Mouse (Mus musculus): ENCODE results near the gene Pparg. TPM values are rescaled to one million over a fixed set of nuclear protein-coding genes. Genes with fewer than 3 reads are reported as not detected.

Pparg gene
- polyA plus RNA-seq (2012; rRNA removed) = 0.52 TPM in 2 replicates

DNA sequence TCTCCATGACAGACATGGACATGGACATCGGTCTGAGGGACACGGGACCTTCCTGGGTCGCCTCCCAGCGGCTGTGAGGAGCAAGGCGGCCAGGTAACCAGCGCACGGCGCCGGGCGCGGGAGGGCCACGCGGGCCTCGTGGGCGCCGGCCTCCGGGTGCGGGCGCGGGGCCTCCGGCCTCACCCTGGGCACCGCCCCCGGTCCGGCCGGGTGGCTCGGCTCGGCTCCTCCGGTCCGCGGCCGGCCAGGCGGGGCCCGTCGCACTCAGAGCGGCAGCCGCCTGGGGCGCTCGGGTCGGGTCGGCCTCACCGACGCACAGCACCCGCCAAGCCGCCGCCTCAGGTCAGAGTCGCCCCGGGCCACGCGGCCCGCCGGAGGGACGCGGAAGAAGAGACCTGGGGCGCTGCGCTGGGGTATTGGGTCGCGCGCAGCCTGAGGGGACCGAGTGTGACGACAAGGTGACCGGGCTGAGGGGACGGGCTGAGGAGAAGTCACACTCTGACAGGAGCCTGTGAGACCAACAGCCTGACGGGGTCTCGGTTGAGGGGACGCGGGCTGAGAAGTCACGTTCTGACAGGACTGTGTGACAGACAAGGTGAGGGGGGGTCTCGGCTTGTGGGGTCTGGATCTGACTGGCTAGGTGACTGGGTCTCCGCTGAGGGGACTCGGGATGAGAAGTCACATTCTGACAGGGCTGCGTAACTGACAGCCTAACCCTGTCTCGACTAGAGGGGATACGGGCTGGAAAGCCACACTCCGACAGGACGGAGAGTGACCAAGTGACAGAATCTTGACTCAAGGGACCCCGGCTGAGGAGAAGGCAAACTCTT, at the start of gene Pparg:
Gene Pparg, plus strand, starts transcription at position 176 of the 830 bp plus-strand sequence.

Other genes with a start within 250 kb of the Pparg start
- 106 and 111 TPM in 2 replicates for gene Syn2, start 226.0 kb upstream of the Pparg start, polyA plus RNA-seq (2012; rRNA removed)
- gene Gm17482, start 133.6 kb upstream of the Pparg start, polyA plus RNA-seq (2012; rRNA removed) = not detected in 2 replicates
- gene Timp4, start 108.7 kb upstream of the Pparg start, polyA plus RNA-seq (2012; rRNA removed) = 5.8 and 7.3 TPM in 2 replicates
- gene Tsen2, start 183.7 kb downstream of the Pparg start, polyA plus RNA-seq (2012; rRNA removed) = 25.7 and 28.2 TPM in 2 replicates
- 0.09 and 0.16 TPM in 2 replicates for gene Mkrn2os, start 231.6 kb downstream of the Pparg start, polyA plus RNA-seq (2012; rRNA removed)
- 28.6 and 32.0 TPM in 2 replicates for gene Mkrn2, start 241.0 kb downstream of the Pparg start, polyA plus RNA-seq (2012; rRNA removed)